Mouse (Mus musculus): ENCODE results near the gene Bag3. TPM values are rescaled to one million over a fixed set of nuclear protein-coding genes. Genes with fewer than 3 reads are reported as not detected.

Gene Bag3
- 10 to 100 TPM; 12.0 to 13.9 TPM for total RNA-seq (2021)

- DNase-seq: peak; percentile 78 to 80
Observed at GRCm38 (mm10) chr7:128523349-128523961, at the start of gene Bag3. TSS of gene Bag3 (plus strand) at chr7:128523616.

- DNase-seq: peak; percentile 57 to 58
Observed at GRCm38 (mm10) chr7:128474322-128474721, 49.1 kb upstream of the Bag3 start.

- DNase-seq: no peak
Observed at GRCm38 (mm10) chr7:128488986-128489385, 34.4 kb upstream of the Bag3 start.

- DNase-seq: no peak
Observed at GRCm38 (mm10) chr7:128494546-128494945, 28.9 kb upstream of the Bag3 start.

GRCm38 (mm10) chr7:128499801-128500200 lies 23.6 kb upstream of the Bag3 start:
- DNase-seq: no peak

GRCm38 (mm10) chr7:128504091-128504490 lies 19.3 kb upstream of the Bag3 start:
- DNase-seq: peak in 1 of 2 experiments; percentile 13

GRCm38 (mm10) chr7:128511936-128512335 lies 11.5 kb upstream of the Bag3 start:
- DNase-seq: no peak

GRCm38 (mm10) chr7:128513512-128513911 lies 9.9 kb upstream of the Bag3 start:
- no peak for DNase-seq

- DNase-seq: no peak
Observed at GRCm38 (mm10) chr7:128514341-128514740, 9.1 kb upstream of the Bag3 start.

GRCm38 (mm10) chr7:128516346-128516745 lies 7.1 kb upstream of the Bag3 start:
- no peak for DNase-seq

- DNase-seq: no peak
Observed at GRCm38 (mm10) chr7:128519316-128520050, 3.9 kb upstream of the Bag3 start.

- peak in 1 of 2 experiments; percentile 32 for DNase-seq
Observed at GRCm38 (mm10) chr7:128523962-128524581, 656 bp downstream of the Bag3 start.

GRCm38 (mm10) chr7:128524641-128525040 lies 1.2 kb downstream of the Bag3 start:
- DNase-seq: no peak

GRCm38 (mm10) chr7:128526611-128527010 lies 3.2 kb downstream of the Bag3 start:
- DNase-seq: no peak

GRCm38 (mm10) chr7:128528596-128528995 lies 5.2 kb downstream of the Bag3 start:
- DNase-seq: no peak

- no peak for DNase-seq
Observed at GRCm38 (mm10) chr7:128529126-128529525, 5.7 kb downstream of the Bag3 start.

- DNase-seq: peak; percentile 60 to 61
Observed at GRCm38 (mm10) chr7:128529574-128530051, 6.2 kb downstream of the Bag3 start.

- DNase-seq: no peak
Observed at GRCm38 (mm10) chr7:128531031-128531430, 7.6 kb downstream of the Bag3 start.

GRCm38 (mm10) chr7:128531929-128532328 lies 8.5 kb downstream of the Bag3 start:
- DNase-seq: peak in 1 of 2 experiments; percentile 30

- no peak for DNase-seq
Observed at GRCm38 (mm10) chr7:128532441-128533166, 9.2 kb downstream of the Bag3 start.

GRCm38 (mm10) chr7:128534984-128535491 lies 11.6 kb downstream of the Bag3 start:
- no peak for DNase-seq

GRCm38 (mm10) chr7:128536074-128536473 lies 12.7 kb downstream of the Bag3 start:
- no peak for DNase-seq
